Mouse (Mus musculus) embryonic facial prominence, embryonic 13.5 days (tissue): Measurements from ENCODE around the gene Aco2. TPM values are rescaled to one million over a fixed set of nuclear protein-coding genes. Genes with fewer than 3 reads are reported as not detected.

Source experiments
- ATAC-seq: fragments of 200-750 bp; cut with Nextera tagmentation; 2 replicates; pipeline ENCODE4 v1.8.0; 2017; ENCODE audit warnings: low read depth; ENCODE audit not compliant: insufficient number of reproducible peaks, insufficient read depth, low FRiP score, low TSS enrichment
- H3K27ac ChIP-seq: fragments of 300-500 bp; sonication (generic); 2 replicates; pipeline ENCODE4 v1.5.1; 2015; ENCODE audit warnings: moderate library complexity, mild to moderate bottlenecking, inconsistent platforms
- H3K27me3 ChIP-seq: fragments of 300-500 bp; sonication (generic); 2 replicates; pipeline ENCODE4 v1.6.1; 2015; ENCODE audit warnings: mild to moderate bottlenecking, inconsistent platforms
- H3K36me3 ChIP-seq: fragments of 300-500 bp; sonication (generic); 2 replicates; pipeline ENCODE4 v1.6.1; 2015; ENCODE audit warnings: mild to moderate bottlenecking, inconsistent platforms
- H3K4me1 ChIP-seq: fragments of 300-500 bp; sonication (generic); 2 replicates; pipeline ENCODE4 v1.6.1; 2015; ENCODE audit warnings: inconsistent platforms
- H3K4me2 ChIP-seq: fragments of 300-500 bp; sonication (generic); 2 replicates; pipeline ENCODE4 v1.6.1; 2015; ENCODE audit warnings: moderate library complexity, mild to moderate bottlenecking, inconsistent platforms
- H3K4me3 ChIP-seq: fragments of 300-500 bp; sonication (generic); 2 replicates; pipeline ENCODE4 v1.5.1; 2015; ENCODE audit warnings: mild to moderate bottlenecking, inconsistent platforms
- H3K9ac ChIP-seq: fragments of 300-500 bp; sonication (generic); 2 replicates; pipeline ENCODE4 v1.6.1; 2015; ENCODE audit warnings: mild to moderate bottlenecking, inconsistent platforms
- H3K9me3 ChIP-seq: fragments of 300-500 bp; sonication (generic); 2 replicates; pipeline ENCODE4 v1.6.1; 2016; ENCODE audit warnings: inconsistent platforms
- WGBS: fragments of 180-500 bp; shearing (Covaris S2); methylation state at CpG from one replicate; pipeline ENCODE4 v1.1.7; 2015; ENCODE audit warnings: mixed read lengths; 5-methylcytosine and 5-hydroxymethylcytosine counted together
- polyA plus RNA-seq: library from polyadenylated mRNA; unstranded; fragments of >200 nt; fragmentation: Nextera tagmentation; extraction: Ambion mirVana; gene quantifications from 2 replicates; pipeline ENCODE4 v1.2.1, GENCODE M21; 2015

Aco2 gene
- polyA plus RNA-seq, 1 experiment from 2014 or later, result 151 TPM

GRCm38 (mm10) chr15:81940219-81940618 is 68.1 kb downstream of the Aco2 start:
- Histone ChIP-seq H3K27me3 (peaks cover 4% of the 10 kb centered on the region; the same call in 1 of the 2 replicates), H3K4me3 (no peak overlapping the region), H3K4me1 (peaks cover 27% of the 10 kb centered on the region), H3K9ac (0 out of 2 replicates have a peak overlapping the region, but pooled peaks have one; percentile 11), H3K27ac (no peak overlapping the region), H3K9me3 (no peaks in the 10 kb centered on the region), H3K36me3 (no peaks in the 10 kb centered on the region), H3K4me2 (no peak overlapping the region)
- 92% methylated on average over 5 of the region's 5 CpGs for WGBS
- no peak for ATAC-seq

- Histone ChIP-seq H3K4me1 (peaks cover 32% of the 10 kb centered on the region), H3K9ac (no peak overlapping the region), H3K36me3 (no peaks in the 10 kb centered on the region), H3K27me3 (peaks cover 4% of the 10 kb centered on the region; the same call in 1 of the 2 replicates), H3K4me3 (no peak overlapping the region), H3K27ac (no peak overlapping the region), H3K9me3 (no peaks in the 10 kb centered on the region), H3K4me2 (no peak overlapping the region)
- 89% methylated on average over 2 of the region's 2 CpGs for WGBS
- no peak for ATAC-seq
Observed at GRCm38 (mm10) chr15:81941010-81941409, 68.9 kb downstream of the Aco2 start.

GRCm38 (mm10) chr15:81943176-81943749 is 71.2 kb downstream of the Aco2 start:
- WGBS, result 12% methylated on average over 9 of the region's 9 CpGs
- no peaks in the 10 kb centered on the region for H3K27me3 ChIP-seq
- no peak overlapping the region for H3K9ac ChIP-seq
- ATAC-seq, result no peak
- no peaks in the 10 kb centered on the region for H3K9me3 ChIP-seq
- H3K4me1 ChIP-seq, result peaks cover 11% of the 10 kb centered on the region
- no peaks in the 10 kb centered on the region; the same call in 1 of the 2 replicates for H3K36me3 ChIP-seq
- no peak overlapping the region for H3K4me3 ChIP-seq
- no peak overlapping the region for H3K4me2 ChIP-seq
- no peak overlapping the region for H3K27ac ChIP-seq

- no peak for ATAC-seq
- H3K36me3 ChIP-seq, result peaks cover 17% of the 10 kb centered on the region
- peaks cover 5% of the 10 kb centered on the region; the same call in 1 of the 2 replicates for H3K4me1 ChIP-seq
- no peaks in the 10 kb centered on the region for H3K27me3 ChIP-seq
- no peak overlapping the region for H3K27ac ChIP-seq
- no peak overlapping the region for H3K4me3 ChIP-seq
- H3K4me2 ChIP-seq, result no peak overlapping the region
- no peak overlapping the region for H3K9ac ChIP-seq
- H3K9me3 ChIP-seq, result no peaks in the 10 kb centered on the region
- WGBS, result 89% methylated on average over 10 of the region's 10 CpGs
Observed at GRCm38 (mm10) chr15:81949076-81949475, 77.0 kb downstream of the Aco2 start.

- peaks cover 23% of the 10 kb centered on the region for H3K36me3 ChIP-seq
- WGBS, result 67% methylated on average over 11 of the region's 11 CpGs
- peaks cover 5% of the 10 kb centered on the region; the same call in 1 of the 2 replicates for H3K4me1 ChIP-seq
- no peak overlapping the region for H3K4me2 ChIP-seq
- ATAC-seq, result no peak
- H3K27me3 ChIP-seq, result no peaks in the 10 kb centered on the region
- no peak overlapping the region for H3K27ac ChIP-seq
- H3K4me3 ChIP-seq, result no peak overlapping the region
- H3K9ac ChIP-seq, result no peak overlapping the region
- no peaks in the 10 kb centered on the region for H3K9me3 ChIP-seq
Observed at GRCm38 (mm10) chr15:81949476-81950131, 77.5 kb downstream of the Aco2 start.

GRCm38 (mm10) chr15:81950716-81951115 is 78.6 kb downstream of the Aco2 start:
- ATAC-seq, result no peak
- Histone ChIP-seq H3K9me3 (no peaks in the 10 kb centered on the region), H3K4me2 (no peak overlapping the region), H3K4me1 (no peaks in the 10 kb centered on the region), H3K27me3 (no peaks in the 10 kb centered on the region), H3K36me3 (peaks cover 34% of the 10 kb centered on the region), H3K4me3 (no peak overlapping the region), H3K27ac (no peak overlapping the region), H3K9ac (no peak overlapping the region)
- 84% methylated on average over 5 of the region's 5 CpGs for WGBS

- Histone ChIP-seq H3K4me2 (no peak overlapping the region), H3K9ac (no peak overlapping the region), H3K27me3 (no peaks in the 10 kb centered on the region), H3K4me3 (no peak overlapping the region), H3K9me3 (no peaks in the 10 kb centered on the region), H3K36me3 (peaks cover 38% of the 10 kb centered on the region), H3K4me1 (no peaks in the 10 kb centered on the region), H3K27ac (no peak overlapping the region)
- 90% methylated on average over 9 of the region's 9 CpGs for whole genome bisulfite sequencing
- no peak for ATAC-seq
Observed at GRCm38 (mm10) chr15:81951159-81951558, 79.0 kb downstream of the Aco2 start.

GRCm38 (mm10) chr15:81952310-81952709 is 80.2 kb downstream of the Aco2 start:
- Histone ChIP-seq H3K9me3 (no peaks in the 10 kb centered on the region), H3K27me3 (no peaks in the 10 kb centered on the region), H3K27ac (no peak overlapping the region), H3K36me3 (peaks cover 39% of the 10 kb centered on the region), H3K4me2 (no peak overlapping the region), H3K4me1 (no peaks in the 10 kb centered on the region), H3K9ac (no peak overlapping the region), H3K4me3 (no peak overlapping the region)
- WGBS, result 79% methylated on average over 4 of the region's 4 CpGs
- no peak for ATAC-seq

- no peak for ATAC-seq
Observed at GRCm38 (mm10) chr15:81954151-81954583, 82.1 kb downstream of the Aco2 start.

GRCm38 (mm10) chr15:81954716-81955115 is 82.6 kb downstream of the Aco2 start:
- 92% methylated on average over 6 of the region's 6 CpGs for WGBS
- H3K4me1 ChIP-seq, result peaks cover 3% of the 10 kb centered on the region
- H3K9ac ChIP-seq, result no peak overlapping the region
- H3K36me3 ChIP-seq, result peaks cover 39% of the 10 kb centered on the region
- H3K9me3 ChIP-seq, result no peaks in the 10 kb centered on the region
- ATAC-seq, result no peak
- H3K27me3 ChIP-seq, result no peaks in the 10 kb centered on the region
- H3K4me2 ChIP-seq, result no peak overlapping the region
- no peak overlapping the region for H3K4me3 ChIP-seq
- no peak overlapping the region for H3K27ac ChIP-seq

More at GRCm38 (mm10) chr15:81954151-81954583, 82.1 kb downstream of the Aco2 start:
- no peaks in the 10 kb centered on the region for H3K9me3 ChIP-seq
- H3K4me2 ChIP-seq, result no peak overlapping the region
- 95% methylated on average over 9 of the region's 9 CpGs for WGBS
- no peaks in the 10 kb centered on the region for H3K27me3 ChIP-seq
- H3K27ac ChIP-seq, result no peak overlapping the region
- H3K4me3 ChIP-seq, result no peak overlapping the region
- H3K36me3 ChIP-seq, result peaks cover 39% of the 10 kb centered on the region
- no peak overlapping the region for H3K9ac ChIP-seq
- H3K4me1 ChIP-seq, result no peaks in the 10 kb centered on the region

GRCm38 (mm10) chr15:81955414-81955813 is 83.3 kb downstream of the Aco2 start:
- H3K36me3 ChIP-seq, result peaks cover 39% of the 10 kb centered on the region
- H3K9me3 ChIP-seq, result no peaks in the 10 kb centered on the region
- WGBS, result 89% methylated on average over 15 of the region's 15 CpGs
- H3K9ac ChIP-seq, result no peak overlapping the region
- no peak overlapping the region for H3K4me2 ChIP-seq
- H3K4me3 ChIP-seq, result no peak overlapping the region
- H3K4me1 ChIP-seq, result peaks cover 5% of the 10 kb centered on the region
- no peaks in the 10 kb centered on the region for H3K27me3 ChIP-seq
- H3K27ac ChIP-seq, result no peak overlapping the region
- ATAC-seq, result no peak

- Histone ChIP-seq H3K9me3 (no peaks in the 10 kb centered on the region), H3K27me3 (no peaks in the 10 kb centered on the region), H3K4me2 (no peak overlapping the region), H3K4me1 (peaks cover 5% of the 10 kb centered on the region), H3K36me3 (peaks cover 33% of the 10 kb centered on the region), H3K27ac (no peak overlapping the region), H3K4me3 (no peak overlapping the region), H3K9ac (no peak overlapping the region)
- ATAC-seq, result no peak
- WGBS, result 58% methylated on average over 8 of the region's 8 CpGs
Observed at GRCm38 (mm10) chr15:81956457-81956856, 84.3 kb downstream of the Aco2 start.
